Mouse (Mus musculus): ENCODE measurements at regions not wholly inside any gene's neighbourhood (a gene's known extent, or its start where the extent isn't known, plus 50 kb on each side); places are given as distances from the start of the nearest gene placed in this dataset.
"Not testable (repeated sequence)": the region's sequence is repeated elsewhere in the genome, so short reads cannot be mapped to it uniquely, and the experiment has no call there.

GRCm38 (mm10) chr7:125112820-125113273 is 331.6 kb upstream of the Kdm8 start:
- intact Hi-C loops (cut with DNase I): no loop called here

GRCm38 (mm10) chr7:125115322-125115996 is 329.0 kb upstream of the Kdm8 start:
- intact Hi-C loops (cut with DNase I): no loop called here
- DNase-seq (ENCODE audit: extremely low spot score in 1 of 2, low spot score in 2 of 2): no peak

More at GRCm38 (mm10) chr7:125112820-125113273, 331.6 kb upstream of the Kdm8 start:
- DNase-seq (ENCODE audit: extremely low spot score in 1 of 2, low spot score in 2 of 2): no peak

- intact Hi-C loops (cut with DNase I): no loop called here
These were observed 327.3 kb upstream of the Kdm8 start for GRCm38 (mm10) chr7:125117173-125117572.

GRCm38 (mm10) chr7:125129187-125129586 is 315.3 kb upstream of the Kdm8 start:
- intact Hi-C loops (cut with DNase I): no loop called here

More at GRCm38 (mm10) chr7:125117173-125117572, 327.3 kb upstream of the Kdm8 start:
- DNase-seq (ENCODE audit: extremely low spot score in 1 of 2, low spot score in 2 of 2): peak in 1 of 2 experiments; percentile 45

GRCm38 (mm10) chr7:125131968-125132367 is 312.5 kb upstream of the Kdm8 start:
- intact Hi-C loops (cut with DNase I): no loop called here
- no peak for DNase-seq (ENCODE audit: extremely low spot score in 1 of 2, low spot score in 2 of 2)

More at GRCm38 (mm10) chr7:125129187-125129586, 315.3 kb upstream of the Kdm8 start:
- no peak for DNase-seq (ENCODE audit: extremely low spot score in 1 of 2, low spot score in 2 of 2)

- intact Hi-C loops (cut with DNase I): no loop called here
- DNase-seq (ENCODE audit: extremely low spot score in 1 of 2, low spot score in 2 of 2): no peak
These were observed 305.9 kb upstream of the Kdm8 start for GRCm38 (mm10) chr7:125138607-125139006.

- intact Hi-C loops (cut with DNase I): no loop called here
- no peak for DNase-seq (ENCODE audit: extremely low spot score in 1 of 2, low spot score in 2 of 2)
These were observed 305.3 kb upstream of the Kdm8 start for GRCm38 (mm10) chr7:125139196-125139595.

- no peak for DNase-seq (ENCODE audit: extremely low spot score in 1 of 2, low spot score in 2 of 2)
- intact Hi-C loops (cut with DNase I): no loop called here
These were observed 303.6 kb upstream of the Kdm8 start for GRCm38 (mm10) chr7:125140854-125141253.

GRCm38 (mm10) chr7:125141864-125142263 is 302.6 kb upstream of the Kdm8 start:
- intact Hi-C loops (cut with DNase I): no loop called here
- no peak for DNase-seq (ENCODE audit: extremely low spot score in 1 of 2, low spot score in 2 of 2)

- no peak for DNase-seq (ENCODE audit: extremely low spot score in 1 of 2, low spot score in 2 of 2)
- intact Hi-C loops (cut with DNase I): no loop called here
These were observed 298.5 kb upstream of the Kdm8 start for GRCm38 (mm10) chr7:125146025-125146424.

- intact Hi-C loops (cut with DNase I): no loop called here
These were observed 295.3 kb upstream of the Kdm8 start for GRCm38 (mm10) chr7:125149151-125149550.

GRCm38 (mm10) chr7:125149740-125150139 is 294.7 kb upstream of the Kdm8 start:
- intact Hi-C loops (cut with DNase I): no loop called here
- no peak for DNase-seq (ENCODE audit: extremely low spot score in 1 of 2, low spot score in 2 of 2)

More at GRCm38 (mm10) chr7:125149151-125149550, 295.3 kb upstream of the Kdm8 start:
- DNase-seq (ENCODE audit: extremely low spot score in 1 of 2, low spot score in 2 of 2): no peak

GRCm38 (mm10) chr7:125152281-125152680 is 292.2 kb upstream of the Kdm8 start:
- DNase-seq (ENCODE audit: extremely low spot score in 1 of 2, low spot score in 2 of 2): no peak
- intact Hi-C loops (cut with DNase I): no loop called here

GRCm38 (mm10) chr7:125155291-125155690 is 289.2 kb upstream of the Kdm8 start:
- no peak for DNase-seq (ENCODE audit: extremely low spot score in 1 of 2, low spot score in 2 of 2)
- intact Hi-C loops (cut with DNase I): no loop called here

GRCm38 (mm10) chr7:125166881-125167351 is 277.6 kb upstream of the Kdm8 start:
- no peak for DNase-seq (ENCODE audit: extremely low spot score in 1 of 2, low spot score in 2 of 2)
- intact Hi-C loops (cut with DNase I): no loop called here

GRCm38 (mm10) chr7:125167666-125168065 is 276.8 kb upstream of the Kdm8 start:
- DNase-seq (ENCODE audit: extremely low spot score in 1 of 2, low spot score in 2 of 2): no peak
- intact Hi-C loops (cut with DNase I): no loop called here

- DNase-seq (ENCODE audit: extremely low spot score in 1 of 2, low spot score in 2 of 2): peak; percentile 48 to 63
- intact Hi-C loops (cut with DNase I): loop anchor here (5.0 to 10.0 kb wide), 4 partner anchors 397 to 1659 kb away; partner anchors contain the start of gene Hs3st4
These were observed 262.9 kb upstream of the Kdm8 start for GRCm38 (mm10) chr7:125181548-125181947.

GRCm38 (mm10) chr7:125182266-125182665 is 262.2 kb upstream of the Kdm8 start:
- intact Hi-C loops (cut with DNase I): loop anchor here (5.0 to 10.0 kb wide), 4 partner anchors 397 to 1660 kb away; partner anchors contain the start of gene Hs3st4
- DNase-seq (ENCODE audit: extremely low spot score in 1 of 2, low spot score in 2 of 2): no peak

- intact Hi-C loops (cut with DNase I): loop anchor here (5.0 to 10.0 kb wide), 4 partner anchors 398 to 1661 kb away; partner anchors contain the start of gene Hs3st4
- DNase-seq (ENCODE audit: extremely low spot score in 1 of 2, low spot score in 2 of 2): not testable (repeated sequence)
These were observed 261.5 kb upstream of the Kdm8 start for GRCm38 (mm10) chr7:125183011-125183410.

- intact Hi-C loops (cut with DNase I): loop anchor here (10.0 kb wide), 3 partner anchors 400 to 1200 kb away; partner anchors contain the start of gene Hs3st4
- DNase-seq (ENCODE audit: extremely low spot score in 1 of 2, low spot score in 2 of 2): no peak
These were observed 259.3 kb upstream of the Kdm8 start for GRCm38 (mm10) chr7:125185037-125185679.
